Mouse (Mus musculus): Measurements from ENCODE around the gene Ptcd2. TPM values are rescaled to one million over a fixed set of nuclear protein-coding genes. Genes with fewer than 3 reads are reported as not detected.

Gene Ptcd2
- total RNA-seq, 2 experiments from 2014 or later, result 28.2 to 31.4 TPM

- peak; percentile 43 to 53 for DNase-seq
Observed at GRCm38 (mm10) chr13:99303846-99304245, 40.7 kb downstream of the Ptcd2 start.

GRCm38 (mm10) chr13:99299921-99300320 is 44.6 kb downstream of the Ptcd2 start:
- no peak for DNase-seq

- DNase-seq, result no peak
Observed at GRCm38 (mm10) chr13:99294176-99294575, 50.3 kb downstream of the Ptcd2 start.

GRCm38 (mm10) chr13:99290766-99291165 is 53.7 kb downstream of the Ptcd2 start:
- DNase-seq, result no peak

GRCm38 (mm10) chr13:99287786-99288185 is 56.7 kb downstream of the Ptcd2 start:
- DNase-seq, result no peak

GRCm38 (mm10) chr13:99287207-99287606 is 57.3 kb downstream of the Ptcd2 start:
- no peak for DNase-seq

GRCm38 (mm10) chr13:99285241-99285640 is 59.3 kb downstream of the Ptcd2 start:
- DNase-seq, result no peak

GRCm38 (mm10) chr13:99284400-99285160 is 59.9 kb downstream of the Ptcd2 start:
- peak; percentile 72 to 80 for DNase-seq

- DNase-seq, result no peak
Observed at GRCm38 (mm10) chr13:99283916-99284315, 60.6 kb downstream of the Ptcd2 start.

- DNase-seq, result no peak
Observed at GRCm38 (mm10) chr13:99282961-99283360, 61.5 kb downstream of the Ptcd2 start.

- DNase-seq, result no peak
Observed at GRCm38 (mm10) chr13:99279351-99279750, 65.2 kb downstream of the Ptcd2 start.

GRCm38 (mm10) chr13:99278511-99278910 is 66.0 kb downstream of the Ptcd2 start:
- DNase-seq, result no peak

- DNase-seq, result no peak
Observed at GRCm38 (mm10) chr13:99277521-99277920, 67.0 kb downstream of the Ptcd2 start.

- no peak for DNase-seq
Observed at GRCm38 (mm10) chr13:99272046-99272445, 72.5 kb downstream of the Ptcd2 start.

Other genes starting within 250 kb of the Ptcd2 start
- gene Zfp366, start 159.9 kb downstream of the Ptcd2 start, total RNA-seq (2021), result 1 to 10 TPM; 4.1 to 4.7 TPM
- 10 to 100 TPM; 26.9 to 27.0 TPM for gene Mrps27, start 81 bp upstream of the Ptcd2 start, total RNA-seq (2021)
- 100 to 1,000 TPM; 679 to 727 TPM for gene Map1b, start 171.8 kb upstream of the Ptcd2 start, total RNA-seq (2021)